ENCODE assay signal across 8 mouse cellular contexts in genomic region chr19:8802130-8802821, GRCm38 (mm10). TPM values are rescaled to one million over a fixed set of nuclear protein-coding genes. Genes with fewer than 3 reads are reported as not detected.
A peak's percentile ranks its signal among the peaks of the same experiment; 100 is the strongest.
DNase-seq lines count a peak whose midpoint lies in the region; ATAC-seq and TF ChIP-seq lines count a peak whose summit lies in the region.

Gene Zbtb3, plus strand, starts transcription at chr19:8802555.

- peak; percentile 82; the same call in 1 of the 2 replicates for TF ChIP-seq POLR2A in lung, adult 2 months (IDR thresholded peaks at IDR 0.05; ENCODE audit: borderline replicate concordance, extremely low read depth, low read depth, low read length)

- ATAC-seq in forebrain, embryonic 15.5 days (replicated peaks), result peak; percentile 97
- ATAC-seq in neutrophil, adult 5-6 weeks (ENCODE audit: extremely low read depth, insufficient number of reproducible peaks, low FRiP score, poor library complexity, severe bottlenecking), result peak; percentile 92

- H3K9ac ChIP-seq in ES-E14 (ENCODE audit: insufficient read depth, low read depth, low read length, poor library complexity, severe bottlenecking), result peak within 1 kb of the TSS; percentile 88
- peak within 1 kb of the TSS; percentile 65 for H3K9ac ChIP-seq in forebrain, embryonic 15.5 days (replicated peaks)

- TF ChIP-seq CTCF in lung, adult 2 months (IDR thresholded peaks at IDR 0.05; ENCODE audit: insufficient read depth, low read length), result no peak

- peak within 1 kb of the TSS; percentile 79 for H3K27ac ChIP-seq in ES-E14 (ENCODE audit: insufficient read depth, low read depth, low read length, poor library complexity, severe bottlenecking)
- peak within 1 kb of the TSS; percentile 95 for H3K27ac ChIP-seq in forebrain, embryonic 15.5 days (replicated peaks)

- H3K4me2 ChIP-seq in forebrain, embryonic 15.5 days (replicated peaks), result peak within 1 kb of the TSS; percentile 61

- intact Hi-C loops in heart, postnatal 25 days (cut with DNase I), result no loop called here

- peak; percentile 96 for DNase-seq in ES-E14 (ENCODE audit: low read depth, low spot score)
- DNase-seq in cerebellum, adult 11-12 months, result peak; percentile 98
- DNase-seq in heart, postnatal 25 days (ENCODE audit: low spot score), result peak; percentile 95
- peak; percentile 95 to 98 for DNase-seq in layer of hippocampus, adult 18-20 months (ENCODE audit: low spot score in 2 of 2)
- DNase-seq in lung, adult 2 months, result peak; percentile 90
- peak; percentile 91 to 96 for DNase-seq in thymus, adult 18-20 months

- in situ Hi-C loops in ES-E14 (cut with MboI; ENCODE audit: low sequenced_read_pairs in 2 of 2, unreplicated experiment in 2 of 2), result no loop called here

- WGBS in forebrain, embryonic 15.5 days, result under 1% methylated on average over 30 of the region's 30 CpGs
- under 1% methylated on average over 30 of the region's 30 CpGs for WGBS in lung, adult 2 months

- peak within 1 kb of the TSS; percentile 82 to 99 for H3K4me3 ChIP-seq in ES-E14 (ENCODE audit: insufficient read depth in 1 of 2, low read depth in 1 of 2, low read length in 2 of 2, poor library complexity in 1 of 2, severe bottlenecking in 1 of 2)
- H3K4me3 ChIP-seq in forebrain, embryonic 15.5 days, result peak within 1 kb of the TSS; percentile 69
- H3K4me3 ChIP-seq in lung, adult 2 months (replicated peaks; ENCODE audit: extremely low read depth, low read depth, low read length), result peak within 1 kb of the TSS; percentile 84

- H3K36me3 ChIP-seq in ES-E14 (ENCODE audit: control insufficient read depth, insufficient read depth, low read length, poor library complexity, severe bottlenecking), result peaks cover 2% of the 10 kb centered on the region; the same call in 1 of the 2 replicates
- peaks cover 23% of the 10 kb centered on the region for H3K36me3 ChIP-seq in forebrain, embryonic 15.5 days

- peaks cover 5 to 11% of the 10 kb centered on the region in 2 experiments for H3K4me1 ChIP-seq in ES-E14 (ENCODE audit: control insufficient read depth in 2 of 2, insufficient read depth in 2 of 2, low read length in 2 of 2, poor library complexity in 1 of 2)
- H3K4me1 ChIP-seq in forebrain, embryonic 15.5 days, result peaks cover 30% of the 10 kb centered on the region
- peaks cover 5% of the 10 kb centered on the region; the same call in 1 of the 2 replicates for H3K4me1 ChIP-seq in lung, adult 2 months (ENCODE audit: control insufficient read depth, insufficient read depth, low read length)

- H3K9me3 ChIP-seq in ES-E14 (ENCODE audit: control insufficient read depth, insufficient read depth, low read depth, low read length), result no peaks in the 10 kb centered on the region
- no peaks in the 10 kb centered on the region for H3K9me3 ChIP-seq in forebrain, embryonic 15.5 days

- no peaks in the 10 kb centered on the region for H3K27me3 ChIP-seq in forebrain, embryonic 15.5 days

TF ChIP-seq in ES-E14, 5 proteins besides CTCF, POLR2A, EP300 and RAD21:
- no peak for TF ChIP-seq ZNF384 (IDR thresholded peaks at IDR 0.05; ENCODE audit: low read depth, low read length)
- peak; percentile 93 for TF ChIP-seq CHD2 (IDR thresholded peaks at IDR 0.05; ENCODE audit: low read depth, low read length)
- TF ChIP-seq MAFK (IDR thresholded peaks at IDR 0.05; ENCODE audit: insufficient read depth, low read depth, low read length), result no peak
- TF ChIP-seq ZC3H11A (IDR thresholded peaks at IDR 0.05; ENCODE audit: borderline replicate concordance, low read depth, low read length), result no peak
- 0 out of 2 replicates have a peak, but pooled peaks have one; percentile 24 for TF ChIP-seq HCFC1 (IDR thresholded peaks at IDR 0.05; ENCODE audit: borderline replicate concordance, insufficient read depth, low read length)

RNA-seq across cellular contexts. Expression of gene Zbtb3, which starts in this region (rescaled TPM):
- total RNA-seq in ES-E14 (2012; rRNA removed), result 3.4 TPM in 2 replicates
- polyA plus RNA-seq in forebrain, embryonic 15.5 days (2015; fragmentation: Nextera tagmentation; extraction: Ambion mirVana), result 8.3 and 9.6 TPM in 2 replicates
- total RNA-seq in heart, postnatal 25 days (2021), result 1 to 10 TPM; 1.9 to 2.1 TPM
- total RNA-seq in layer of hippocampus, adult 18-20 months (2021), result 1 to 10 TPM; 6.7 to 7.0 TPM
- polyA plus RNA-seq in lung, adult 2 months (2012; rRNA removed), result 1.9 and 2.3 TPM in 2 replicates
- 2.5 and 4.2 TPM in 2 replicates for total RNA-seq in neutrophil, adult 5-6 weeks (2017)

Comparison
In these comparisons a context has a peak if more than half of its experiments do, and no peak if none do; other contexts are left out.
1. Peak in every context shown above with its lines: DNase-seq, ATAC-seq, H3K4me3 ChIP-seq and H3K27ac ChIP-seq.